Mouse (Mus musculus): ENCODE data around the gene Klhl29. TPM values are rescaled to one million over a fixed set of nuclear protein-coding genes. Genes with fewer than 3 reads are reported as not detected.

Klhl29 gene
- polyA plus RNA-seq (2014; fragmentation: Nextera tagmentation; extraction: Ambion mirVana), result 2.2 and 2.9 TPM in 2 replicates

DNA sequence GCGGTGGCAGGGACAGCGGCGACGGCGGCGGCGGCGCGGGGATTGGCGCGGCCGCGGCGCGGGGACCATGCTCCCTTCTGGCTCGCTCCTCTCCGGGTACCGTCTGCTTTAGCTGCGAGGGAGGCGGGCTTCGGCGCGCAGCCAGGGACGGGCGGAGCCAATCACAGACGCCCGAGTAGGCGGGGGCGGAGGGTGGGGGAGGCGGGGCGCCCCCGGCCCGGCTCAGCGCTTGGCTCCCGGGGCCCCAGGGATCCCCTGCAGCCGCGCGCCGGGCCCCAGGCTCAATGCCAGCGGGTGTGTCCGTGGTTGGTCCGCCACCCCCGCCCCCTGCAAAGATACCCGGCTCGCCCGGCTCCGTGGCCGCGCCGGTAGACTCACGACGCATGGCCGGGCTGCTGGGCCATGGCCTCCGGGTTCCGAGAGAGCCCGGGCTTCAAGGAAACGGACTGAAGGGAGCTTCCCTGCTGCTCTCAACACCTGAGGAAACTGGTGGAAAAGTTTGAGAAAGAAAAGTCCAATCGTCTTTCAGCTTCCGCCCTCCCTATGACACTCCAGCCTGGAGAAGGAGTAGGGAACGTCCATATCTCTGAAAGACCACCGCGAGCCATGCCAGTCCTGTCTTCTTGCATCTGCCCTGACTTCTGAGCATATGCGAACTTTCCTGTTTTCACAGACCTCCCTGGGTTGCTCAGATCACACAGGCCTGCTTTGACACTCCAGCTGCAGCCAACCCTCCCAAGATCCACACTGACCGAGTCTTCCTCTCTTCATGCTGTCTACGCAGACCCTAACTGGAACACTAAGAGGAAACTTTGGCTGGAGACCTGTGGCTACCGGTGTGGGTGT is at the start of gene Klhl29:
TSS of gene Klhl29 (minus strand) at position 67 of the 846 bp plus-strand sequence.
- Histone ChIP-seq H3K4me2 (ENCODE audit: low read depth, severe bottlenecking) (peak within 1 kb of the TSS; percentile 98), H3K27ac (replicated peaks; ENCODE audit: low read depth, low read length) (peak within 1 kb of the TSS; percentile 62), H3K4me1 (ENCODE audit: control insufficient read depth, insufficient read depth, low read length) (0 out of 2 replicates have a peak, but pooled peaks cover 4% of the 10 kb centered on the region), H3K9me3 (ENCODE audit: control insufficient read depth, low read length) (no peaks in the 10 kb centered on the region), H3K27me3 (ENCODE audit: control insufficient read depth, insufficient read depth, low read length) (peaks cover 4% of the 10 kb centered on the region; the same call in 1 of the 2 replicates), H3K4me3 (ENCODE audit: low read depth, low read length) (peak within 1 kb of the TSS; percentile 74), H3K9ac (ENCODE audit: low read length) (peak within 1 kb of the TSS; percentile 78), H3K36me3 (ENCODE audit: control insufficient read depth, insufficient read depth, low read length) (no peaks in the 10 kb centered on the region)
- DNase-seq (ENCODE audit: low spot score) (peak; percentile 86), ATAC-seq (ENCODE audit: insufficient number of reproducible peaks, low FRiP score, low TSS enrichment, low read depth) (peak; percentile 93)
- WGBS, result 1% methylated on average over 51 of the region's 66 CpGs

DNA sequence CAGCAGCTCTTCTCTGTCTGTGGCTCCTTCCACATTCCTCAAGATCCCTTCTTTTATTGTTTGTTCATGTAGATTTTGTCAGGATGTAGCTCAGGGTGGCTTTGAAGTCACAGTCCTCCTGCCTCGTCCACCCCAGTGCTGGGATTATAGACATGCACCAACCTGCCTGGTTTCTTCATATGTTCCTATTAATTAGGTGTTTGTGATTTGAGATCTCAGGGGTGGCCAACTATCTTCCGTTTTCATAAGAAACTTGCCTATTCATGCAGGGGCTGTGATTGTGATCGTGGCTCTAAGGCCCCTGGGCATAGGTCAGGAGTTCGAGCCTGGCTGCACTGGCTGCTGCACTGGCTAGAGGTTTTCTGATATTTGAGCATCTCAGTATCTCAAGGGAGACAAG is 49.8 kb upstream of the Klhl29 start:
- no peak overlapping the region for H3K4me2 ChIP-seq (ENCODE audit: low read depth, severe bottlenecking)
- H3K27ac ChIP-seq (replicated peaks; ENCODE audit: low read depth, low read length), result no peak overlapping the region
- WGBS, result 70% methylated on average over 4 of the region's 4 CpGs
- no peak overlapping the region for H3K9ac ChIP-seq (ENCODE audit: low read length)
- ATAC-seq (ENCODE audit: insufficient number of reproducible peaks, low FRiP score, low TSS enrichment, low read depth), result no peak
- H3K36me3 ChIP-seq (ENCODE audit: control insufficient read depth, insufficient read depth, low read length), result no peaks in the 10 kb centered on the region
- H3K9me3 ChIP-seq (ENCODE audit: control insufficient read depth, low read length), result no peaks in the 10 kb centered on the region
- H3K4me1 ChIP-seq (ENCODE audit: control insufficient read depth, insufficient read depth, low read length), result no peaks in the 10 kb centered on the region
- H3K4me3 ChIP-seq (ENCODE audit: low read depth, low read length), result no peak overlapping the region
- no peaks in the 10 kb centered on the region for H3K27me3 ChIP-seq (ENCODE audit: control insufficient read depth, insufficient read depth, low read length)
- no peak for DNase-seq (ENCODE audit: low spot score)

DNA sequence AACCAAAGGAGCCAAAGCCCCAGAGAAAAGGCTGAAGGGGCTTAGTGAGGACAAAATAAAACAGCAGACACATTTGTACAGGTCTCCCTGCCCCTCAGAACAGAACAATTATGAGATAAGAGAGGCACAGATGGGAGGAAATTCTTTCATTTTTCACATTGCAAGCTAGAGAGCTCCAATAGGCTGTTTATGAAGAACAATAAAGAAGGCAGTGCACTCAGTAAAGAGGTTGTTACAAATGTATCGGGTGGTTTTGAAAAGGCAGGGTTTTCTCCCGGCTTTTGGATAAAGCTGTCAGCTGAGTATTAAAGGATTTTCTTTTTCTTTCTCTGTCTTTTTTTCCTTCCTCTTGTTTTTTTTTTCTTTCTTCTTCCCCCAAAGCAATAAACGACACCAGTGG is 40.3 kb upstream of the Klhl29 start:
- no peaks in the 10 kb centered on the region for H3K4me1 ChIP-seq (ENCODE audit: control insufficient read depth, insufficient read depth, low read length)
- H3K27ac ChIP-seq (replicated peaks; ENCODE audit: low read depth, low read length), result no peak overlapping the region
- no peak overlapping the region for H3K4me3 ChIP-seq (ENCODE audit: low read depth, low read length)
- H3K9me3 ChIP-seq (ENCODE audit: control insufficient read depth, low read length), result no peaks in the 10 kb centered on the region
- H3K9ac ChIP-seq (ENCODE audit: low read length), result no peak overlapping the region
- no peaks in the 10 kb centered on the region for H3K36me3 ChIP-seq (ENCODE audit: control insufficient read depth, insufficient read depth, low read length)
- H3K4me2 ChIP-seq (ENCODE audit: low read depth, severe bottlenecking), result no peak overlapping the region
- WGBS, result 83% methylated on average over 3 of the region's 3 CpGs
- H3K27me3 ChIP-seq (ENCODE audit: control insufficient read depth, insufficient read depth, low read length), result no peaks in the 10 kb centered on the region
- DNase-seq (ENCODE audit: low spot score) (no peak), ATAC-seq (ENCODE audit: insufficient number of reproducible peaks, low FRiP score, low TSS enrichment, low read depth) (no peak)

DNA sequence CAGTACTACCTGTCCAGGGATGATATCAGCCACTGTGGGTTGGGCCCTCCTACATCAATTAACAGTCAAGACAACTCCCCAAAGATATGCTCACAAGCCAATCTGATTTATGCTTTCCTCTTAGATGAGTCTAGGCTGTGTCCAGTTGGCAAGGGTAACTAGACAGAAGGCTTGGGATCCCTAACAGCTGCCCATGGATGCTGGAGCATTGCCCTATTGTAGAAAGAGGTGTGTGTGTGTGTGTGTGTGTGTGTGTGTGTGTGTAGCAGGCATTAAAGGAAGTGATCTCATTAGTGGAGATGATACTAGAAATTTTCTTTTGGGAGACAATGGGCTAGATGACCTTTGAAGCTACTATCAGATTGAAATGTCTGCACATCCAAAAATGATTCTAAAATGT is 38.5 kb upstream of the Klhl29 start:
- ATAC-seq (ENCODE audit: insufficient number of reproducible peaks, low FRiP score, low TSS enrichment, low read depth) (no peak), DNase-seq (ENCODE audit: low spot score) (no peak)
- Histone ChIP-seq H3K9me3 (ENCODE audit: control insufficient read depth, low read length) (no peaks in the 10 kb centered on the region), H3K9ac (ENCODE audit: low read length) (no peak overlapping the region), H3K4me2 (ENCODE audit: low read depth, severe bottlenecking) (no peak overlapping the region), H3K4me3 (ENCODE audit: low read depth, low read length) (no peak overlapping the region), H3K36me3 (ENCODE audit: control insufficient read depth, insufficient read depth, low read length) (no peaks in the 10 kb centered on the region), H3K27me3 (ENCODE audit: control insufficient read depth, insufficient read depth, low read length) (no peaks in the 10 kb centered on the region), H3K27ac (replicated peaks; ENCODE audit: low read depth, low read length) (no peak overlapping the region), H3K4me1 (ENCODE audit: control insufficient read depth, insufficient read depth, low read length) (no peaks in the 10 kb centered on the region)

DNA sequence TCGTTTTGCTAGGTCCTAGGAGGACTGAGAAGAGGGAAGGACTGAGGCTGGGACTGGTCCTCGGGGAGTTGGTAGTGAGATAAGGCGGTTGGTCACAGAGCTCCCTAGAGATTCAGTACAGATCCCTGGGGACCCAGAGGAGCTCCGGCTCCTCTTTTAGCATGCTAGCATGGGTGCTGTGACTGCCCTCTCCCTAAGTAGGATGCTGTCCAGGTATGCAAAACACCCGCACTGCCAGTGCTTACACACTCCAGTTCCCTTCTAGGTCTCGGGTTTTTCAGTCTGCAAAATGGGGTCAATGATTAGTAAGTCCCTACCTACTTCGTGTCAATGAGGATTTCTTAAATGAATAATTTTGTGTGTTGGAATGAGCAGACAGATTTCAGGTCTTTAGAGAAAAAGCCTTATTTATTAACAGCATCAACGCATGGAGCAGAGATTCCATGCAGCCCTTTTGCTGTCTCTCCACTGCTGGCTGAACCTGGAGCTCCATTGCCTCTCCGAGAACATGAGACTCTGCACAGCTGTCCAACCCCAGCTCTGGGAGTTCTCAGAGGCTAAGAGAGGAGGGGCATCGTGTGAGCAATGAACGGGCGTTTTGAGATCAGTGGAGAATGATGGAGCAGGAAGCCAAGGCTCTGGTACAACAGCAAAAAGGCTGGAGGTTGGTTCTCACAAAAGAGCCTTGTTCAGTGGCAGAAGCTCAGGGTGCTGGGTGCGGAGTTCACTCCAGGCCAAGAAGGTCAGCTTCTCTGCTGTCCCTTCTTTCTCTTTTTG is 36.5 kb upstream of the Klhl29 start:
- H3K4me2 ChIP-seq (ENCODE audit: low read depth, severe bottlenecking), result no peak overlapping the region
- H3K9me3 ChIP-seq (ENCODE audit: control insufficient read depth, low read length), result no peaks in the 10 kb centered on the region
- no peak overlapping the region for H3K9ac ChIP-seq (ENCODE audit: low read length)
- WGBS, result 68% methylated on average over 13 of the region's 13 CpGs
- no peaks in the 10 kb centered on the region for H3K4me1 ChIP-seq (ENCODE audit: control insufficient read depth, insufficient read depth, low read length)
- H3K27me3 ChIP-seq (ENCODE audit: control insufficient read depth, insufficient read depth, low read length), result no peaks in the 10 kb centered on the region
- no peak overlapping the region for H3K4me3 ChIP-seq (ENCODE audit: low read depth, low read length)
- no peak for ATAC-seq (ENCODE audit: insufficient number of reproducible peaks, low FRiP score, low TSS enrichment, low read depth)
- no peak for DNase-seq (ENCODE audit: low spot score)
- H3K27ac ChIP-seq (replicated peaks; ENCODE audit: low read depth, low read length), result no peak overlapping the region
- H3K36me3 ChIP-seq (ENCODE audit: control insufficient read depth, insufficient read depth, low read length), result no peaks in the 10 kb centered on the region

DNA sequence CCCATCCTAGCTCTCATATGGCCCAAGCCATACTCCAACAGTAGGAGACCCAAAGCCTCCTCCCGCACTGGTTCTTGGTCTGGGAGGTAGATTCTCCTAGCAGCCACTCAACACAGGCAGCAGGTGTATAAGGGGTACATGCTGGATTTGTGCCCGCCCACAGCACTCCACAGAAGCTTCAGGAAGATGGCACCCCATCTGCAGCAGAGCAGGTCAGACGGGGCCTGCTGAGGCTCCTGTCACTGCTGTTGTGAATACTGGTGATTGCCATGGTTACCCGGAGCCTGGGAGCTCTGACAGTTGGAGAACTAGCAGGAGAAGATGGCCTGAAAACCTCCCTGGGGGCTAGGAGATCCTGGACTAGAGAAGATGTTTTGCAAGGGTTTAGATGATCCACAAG is 35.9 kb upstream of the Klhl29 start:
- DNase-seq (ENCODE audit: low spot score) (no peak), ATAC-seq (ENCODE audit: insufficient number of reproducible peaks, low FRiP score, low TSS enrichment, low read depth) (no peak)
- Histone ChIP-seq H3K4me3 (ENCODE audit: low read depth, low read length) (no peak overlapping the region), H3K27ac (replicated peaks; ENCODE audit: low read depth, low read length) (no peak overlapping the region), H3K36me3 (ENCODE audit: control insufficient read depth, insufficient read depth, low read length) (no peaks in the 10 kb centered on the region), H3K4me2 (ENCODE audit: low read depth, severe bottlenecking) (no peak overlapping the region), H3K9me3 (ENCODE audit: control insufficient read depth, low read length) (no peaks in the 10 kb centered on the region), H3K27me3 (ENCODE audit: control insufficient read depth, insufficient read depth, low read length) (no peaks in the 10 kb centered on the region), H3K9ac (ENCODE audit: low read length) (no peak overlapping the region), H3K4me1 (ENCODE audit: control insufficient read depth, insufficient read depth, low read length) (no peaks in the 10 kb centered on the region)
- 78% methylated on average over 4 of the region's 4 CpGs for WGBS

DNA sequence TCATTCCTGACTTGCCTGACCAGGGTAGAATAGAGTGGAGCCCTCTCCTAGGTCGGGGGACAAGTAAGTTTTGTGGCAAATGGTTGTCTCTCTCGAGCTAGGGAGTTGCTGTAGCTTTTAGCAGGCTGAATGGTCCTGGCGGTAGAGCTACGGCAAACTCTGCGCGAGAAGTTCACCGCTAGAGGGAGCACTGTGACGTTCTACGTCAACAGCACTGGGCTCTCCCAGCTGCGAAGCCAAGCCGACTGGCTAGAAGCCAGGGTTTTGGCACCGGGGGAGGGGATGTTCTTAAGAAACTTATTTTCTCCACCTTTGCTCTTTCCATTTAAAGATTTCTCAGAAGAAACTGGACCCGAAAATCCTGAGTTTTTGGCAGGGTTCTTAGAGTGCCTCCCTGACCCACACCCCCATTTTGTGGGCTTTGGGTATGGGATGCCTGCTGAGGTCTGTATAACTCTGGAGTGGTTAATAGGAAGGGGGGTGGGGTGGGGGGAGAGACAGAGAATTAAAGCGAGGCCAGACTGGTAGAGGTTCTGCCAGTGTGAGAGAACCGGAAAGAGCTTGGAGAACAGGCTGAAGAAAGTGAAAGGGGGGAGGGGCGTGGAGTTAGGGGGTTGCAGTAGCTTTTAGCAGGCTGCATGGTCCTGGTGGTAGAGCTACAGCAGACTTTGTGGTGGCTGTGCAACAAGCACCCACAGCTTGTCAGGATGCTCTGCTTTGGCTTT is 35.1 kb upstream of the Klhl29 start:
- peak; percentile 93 for ATAC-seq (ENCODE audit: insufficient number of reproducible peaks, low FRiP score, low TSS enrichment, low read depth)
- no peak overlapping the region for H3K27ac ChIP-seq (replicated peaks; ENCODE audit: low read depth, low read length)
- peak overlapping the region; percentile 26; the same call in 1 of the 2 replicates for H3K4me2 ChIP-seq (ENCODE audit: low read depth, severe bottlenecking)
- H3K9me3 ChIP-seq (ENCODE audit: control insufficient read depth, low read length), result no peaks in the 10 kb centered on the region
- 5% methylated on average over 16 of the region's 16 CpGs for WGBS
- no peak overlapping the region for H3K4me3 ChIP-seq (ENCODE audit: low read depth, low read length)
- H3K27me3 ChIP-seq (ENCODE audit: control insufficient read depth, insufficient read depth, low read length), result no peaks in the 10 kb centered on the region
- peak; percentile 94 for DNase-seq (ENCODE audit: low spot score)
- H3K4me1 ChIP-seq (ENCODE audit: control insufficient read depth, insufficient read depth, low read length), result no peaks in the 10 kb centered on the region
- H3K36me3 ChIP-seq (ENCODE audit: control insufficient read depth, insufficient read depth, low read length), result no peaks in the 10 kb centered on the region
- no peak overlapping the region for H3K9ac ChIP-seq (ENCODE audit: low read length)

DNA sequence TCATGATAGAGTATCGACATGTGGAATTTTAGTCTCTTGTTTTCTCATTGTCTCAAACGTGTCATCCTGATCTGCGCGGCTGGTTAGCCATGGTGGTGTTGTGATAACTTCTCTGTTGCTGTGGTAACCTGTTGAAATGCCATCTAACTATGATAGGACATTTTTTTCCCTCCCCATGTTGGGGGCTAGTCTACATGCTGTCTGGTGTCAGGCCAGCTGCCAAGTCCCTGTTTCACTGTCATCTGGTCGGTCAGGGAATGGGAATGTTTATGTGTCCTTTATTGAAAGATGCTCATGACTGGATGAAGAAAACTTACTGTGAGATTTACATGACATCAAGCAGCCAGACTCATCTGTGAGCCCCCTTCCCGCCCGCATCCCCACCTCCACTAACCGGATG is 31.7 kb upstream of the Klhl29 start:
- Histone ChIP-seq H3K9me3 (ENCODE audit: control insufficient read depth, low read length) (no peaks in the 10 kb centered on the region), H3K4me2 (ENCODE audit: low read depth, severe bottlenecking) (no peak overlapping the region), H3K9ac (ENCODE audit: low read length) (no peak overlapping the region), H3K27ac (replicated peaks; ENCODE audit: low read depth, low read length) (no peak overlapping the region), H3K27me3 (ENCODE audit: control insufficient read depth, insufficient read depth, low read length) (no peaks in the 10 kb centered on the region), H3K36me3 (ENCODE audit: control insufficient read depth, insufficient read depth, low read length) (no peaks in the 10 kb centered on the region), H3K4me1 (ENCODE audit: control insufficient read depth, insufficient read depth, low read length) (no peaks in the 10 kb centered on the region), H3K4me3 (ENCODE audit: low read depth, low read length) (no peak overlapping the region)
- no peak for DNase-seq (ENCODE audit: low spot score)
- no peak for ATAC-seq (ENCODE audit: insufficient number of reproducible peaks, low FRiP score, low TSS enrichment, low read depth)
- 87% methylated on average over 8 of the region's 8 CpGs for WGBS

Data from limb, embryonic 11.5 days (tissue).